Mouse (Mus musculus) embryonic facial prominence, embryonic 14.5 days (tissue): Measurements from ENCODE around the gene Ikzf1. TPM values are rescaled to one million over a fixed set of nuclear protein-coding genes. Genes with fewer than 3 reads are reported as not detected.
A peak's percentile ranks its signal among the peaks of the same experiment; 100 is the strongest.

Source experiments
- ATAC-seq: fragments of 200-750 bp; cut with Nextera tagmentation; 2 replicates; pipeline ENCODE4 v1.8.0; 2017; ENCODE audit warnings: low read depth, moderate number of reproducible peaks, moderate TSS enrichment
- DNase-seq: peaks from one replicate; pipeline ENCODE4 v3.0.0-alpha.2; 2015; ENCODE audit warnings: low spot score
- H3K27ac ChIP-seq: fragments of 300-500 bp; sonication (generic); replicated peaks from 2 replicates; pipeline ENCODE4 v1.5.1; 2014; ENCODE audit warnings: low read depth, mild to moderate bottlenecking, low read length, moderate library complexity
- H3K27me3 ChIP-seq: fragments of 300-500 bp; sonication (generic); replicated peaks from 2 replicates; pipeline ENCODE4 v1.6.1; 2014; ENCODE audit warnings: low read length; ENCODE audit not compliant: control insufficient read depth, insufficient read depth
- H3K36me3 ChIP-seq: fragments of 300-500 bp; sonication (generic); 2 replicates; pipeline ENCODE4 v1.6.1; 2014; ENCODE audit warnings: low read length, mixed read lengths; ENCODE audit not compliant: control insufficient read depth, insufficient read depth
- H3K4me1 ChIP-seq: fragments of 300-500 bp; sonication (generic); 2 replicates; pipeline ENCODE4 v1.6.1; 2014; ENCODE audit warnings: antibody characterized with exemption, low read length; ENCODE audit not compliant: control insufficient read depth, insufficient read depth
- H3K4me2 ChIP-seq: fragments of 300-500 bp; sonication (generic); 2 replicates; pipeline ENCODE4 v1.6.1; 2014; ENCODE audit warnings: low read depth, mild to moderate bottlenecking, low read length, moderate library complexity, mixed read lengths
- H3K4me3 ChIP-seq: fragments of 300-500 bp; sonication (generic); 2 replicates; pipeline ENCODE4 v1.5.1; 2014; ENCODE audit warnings: low read depth, mild to moderate bottlenecking, low read length
- H3K9ac ChIP-seq: fragments of 300-500 bp; sonication (generic); 2 replicates; pipeline ENCODE4 v1.6.1; 2014; ENCODE audit warnings: low read depth, mild to moderate bottlenecking, low read length, moderate library complexity, mixed read lengths
- H3K9me3 ChIP-seq: fragments of 300-500 bp; sonication (generic); 2 replicates; pipeline ENCODE4 v1.6.1; 2016; ENCODE audit warnings: low read length; ENCODE audit not compliant: control insufficient read depth
- WGBS: fragments of 180-500 bp; shearing (Covaris S2); extraction: QIAGEN DNeasy Blood & Tissue Kit; methylation state at CpG from one replicate; pipeline ENCODE4 v1.1.7; 2014; 5-methylcytosine and 5-hydroxymethylcytosine counted together
- polyA plus RNA-seq: library from polyadenylated mRNA; unstranded; fragments of >200 nt; fragmentation: Nextera tagmentation; extraction: Ambion mirVana; gene quantifications from 2 replicates; pipeline ENCODE4 v1.2.1, GENCODE M21; 2014

Gene Ikzf1
- 4.7 and 4.8 TPM in 2 replicates for polyA plus RNA-seq

GRCm38 (mm10) chr11:11684930-11685852, at the start of gene Ikzf1:
Ikzf1 (plus strand) TSS chr11:11685003.
- Histone ChIP-seq H3K4me2 (peak within 1 kb of the TSS; percentile 98), H3K4me1 (no peaks in the 10 kb centered on the region), H3K4me3 (peak within 1 kb of the TSS; percentile 67), H3K9ac (peak within 1 kb of the TSS; percentile 52), H3K9me3 (no peaks in the 10 kb centered on the region), H3K27ac (no peak within 1 kb of the TSS), H3K36me3 (no peaks in the 10 kb centered on the region), H3K27me3 (peaks cover 58% of the 10 kb centered on the region)
- DNase-seq (no peak), ATAC-seq (peak; percentile 79)
- 3% methylated on average over 28 of the region's 100 CpGs for WGBS

- no peaks in the 10 kb centered on the region for H3K9me3 ChIP-seq
- no peak overlapping the region for H3K27ac ChIP-seq
- no peak for ATAC-seq
- no peak overlapping the region for H3K4me2 ChIP-seq
- H3K4me1 ChIP-seq = no peaks in the 10 kb centered on the region
- DNase-seq = no peak
- H3K4me3 ChIP-seq = no peak overlapping the region
- H3K27me3 ChIP-seq = no peaks in the 10 kb centered on the region
- H3K9ac ChIP-seq = no peak overlapping the region
- H3K36me3 ChIP-seq = no peaks in the 10 kb centered on the region
Measured at GRCm38 (mm10) chr11:11644303-11644702, 40.5 kb upstream of the Ikzf1 start.

GRCm38 (mm10) chr11:11656388-11656787, 28.4 kb upstream of the Ikzf1 start:
- ATAC-seq (no peak), DNase-seq (no peak)

GRCm38 (mm10) chr11:11656995-11657530, 27.7 kb upstream of the Ikzf1 start:
- DNase-seq = no peak
- no peak overlapping the region for H3K4me3 ChIP-seq
- H3K36me3 ChIP-seq = no peaks in the 10 kb centered on the region
- H3K27me3 ChIP-seq = no peaks in the 10 kb centered on the region
- no peak overlapping the region for H3K9ac ChIP-seq
- no peak overlapping the region for H3K27ac ChIP-seq
- ATAC-seq = no peak
- no peak overlapping the region for H3K4me2 ChIP-seq
- WGBS = 65% methylated on average over 5 of the region's 5 CpGs
- no peaks in the 10 kb centered on the region for H3K4me1 ChIP-seq
- no peaks in the 10 kb centered on the region for H3K9me3 ChIP-seq

More at GRCm38 (mm10) chr11:11656388-11656787, 28.4 kb upstream of the Ikzf1 start:
- H3K9me3 ChIP-seq = no peaks in the 10 kb centered on the region
- no peak overlapping the region for H3K4me3 ChIP-seq
- H3K36me3 ChIP-seq = no peaks in the 10 kb centered on the region
- H3K27ac ChIP-seq = no peak overlapping the region
- no peak overlapping the region for H3K9ac ChIP-seq
- 76% methylated on average over 3 of the region's 3 CpGs for WGBS
- H3K4me2 ChIP-seq = no peak overlapping the region
- no peaks in the 10 kb centered on the region for H3K27me3 ChIP-seq
- H3K4me1 ChIP-seq = no peaks in the 10 kb centered on the region

GRCm38 (mm10) chr11:11657634-11658033, 27.2 kb upstream of the Ikzf1 start:
- no peaks in the 10 kb centered on the region for H3K36me3 ChIP-seq
- no peak overlapping the region for H3K4me2 ChIP-seq
- 79% methylated on average over 4 of the region's 4 CpGs for WGBS
- no peaks in the 10 kb centered on the region for H3K4me1 ChIP-seq
- H3K27me3 ChIP-seq = no peaks in the 10 kb centered on the region
- ATAC-seq (no peak), DNase-seq (no peak)
- no peak overlapping the region for H3K27ac ChIP-seq
- no peaks in the 10 kb centered on the region for H3K9me3 ChIP-seq
- H3K9ac ChIP-seq = no peak overlapping the region
- no peak overlapping the region for H3K4me3 ChIP-seq

GRCm38 (mm10) chr11:11658834-11659233, 26.0 kb upstream of the Ikzf1 start:
- no peak for ATAC-seq
- H3K9me3 ChIP-seq = no peaks in the 10 kb centered on the region
- no peaks in the 10 kb centered on the region for H3K4me1 ChIP-seq
- no peak overlapping the region for H3K27ac ChIP-seq
- no peaks in the 10 kb centered on the region for H3K36me3 ChIP-seq
- no peak for DNase-seq
- no peaks in the 10 kb centered on the region for H3K27me3 ChIP-seq
- no peak overlapping the region for H3K9ac ChIP-seq
- H3K4me3 ChIP-seq = no peak overlapping the region
- no peak overlapping the region for H3K4me2 ChIP-seq
- WGBS = 67% methylated on average over 4 of the region's 4 CpGs

- Histone ChIP-seq H3K9me3 (no peaks in the 10 kb centered on the region), H3K4me2 (no peak overlapping the region), H3K9ac (no peak overlapping the region), H3K27ac (no peak overlapping the region), H3K36me3 (no peaks in the 10 kb centered on the region), H3K4me3 (no peak overlapping the region), H3K27me3 (no peaks in the 10 kb centered on the region), H3K4me1 (no peaks in the 10 kb centered on the region)
- ATAC-seq (no peak), DNase-seq (no peak)
- 81% methylated on average over 4 of the region's 4 CpGs for WGBS
Measured at GRCm38 (mm10) chr11:11660651-11661050, 24.2 kb upstream of the Ikzf1 start.

GRCm38 (mm10) chr11:11667254-11667921, 17.4 kb upstream of the Ikzf1 start:
- DNase-seq = no peak
- no peaks in the 10 kb centered on the region for H3K4me1 ChIP-seq
- no peak for ATAC-seq
- no peaks in the 10 kb centered on the region for H3K9me3 ChIP-seq
- H3K36me3 ChIP-seq = no peaks in the 10 kb centered on the region
- H3K4me2 ChIP-seq = no peak overlapping the region
- 75% methylated on average over 4 of the region's 4 CpGs for WGBS
- no peak overlapping the region for H3K9ac ChIP-seq
- no peaks in the 10 kb centered on the region for H3K27me3 ChIP-seq
- no peak overlapping the region for H3K27ac ChIP-seq
- H3K4me3 ChIP-seq = no peak overlapping the region
